Comparison of ENCODE assay signal across 8 mouse cellular contexts in genomic region chr14:31663376-31664099, GRCm38 (mm10). TPM values are rescaled to one million over a fixed set of nuclear protein-coding genes. Genes with fewer than 3 reads are reported as not detected.
DNase-seq lines count a peak whose midpoint lies in the region; ATAC-seq and TF ChIP-seq lines count a peak whose summit lies in the region.

No protein-coding gene starts in this region.

- TF ChIP-seq CTCF in lung, postnatal 0 days (IDR thresholded peaks at IDR 0.05) = no peak
- TF ChIP-seq CTCF in small intestine, adult 2 months (IDR thresholded peaks at IDR 0.05; ENCODE audit: extremely low read depth, insufficient read length, insufficient replicate concordance, low read depth, low read length) = no peak

- H3K4me1 ChIP-seq in lung, postnatal 0 days (ENCODE audit: insufficient read depth, low read depth, low read length) = peaks cover 32% of the 10 kb centered on the region
- peaks cover 50% of the 10 kb centered on the region for H3K4me1 ChIP-seq in forebrain, embryonic 14.5 days (ENCODE audit: control insufficient read depth, insufficient read depth, low read length)
- H3K4me1 ChIP-seq in limb, embryonic 10.5 days = peaks cover 68% of the 10 kb centered on the region
- H3K4me1 ChIP-seq in small intestine, adult 2 months (ENCODE audit: control insufficient read depth, insufficient read depth, insufficient read length, low read length) = peaks cover 13% of the 10 kb centered on the region; the same call in 1 of the 2 replicates

- no peak for ATAC-seq in lung, postnatal 0 days
- no peak for ATAC-seq in forebrain, embryonic 14.5 days

- peaks cover 11% of the 10 kb centered on the region; the same call in 1 of the 2 replicates for H3K36me3 ChIP-seq in lung, postnatal 0 days (ENCODE audit: insufficient read depth, low read length)
- H3K36me3 ChIP-seq in forebrain, embryonic 14.5 days (ENCODE audit: control insufficient read depth, insufficient read depth, low read length) = 0 out of 2 replicates have a peak, but pooled peaks cover 7% of the 10 kb centered on the region
- H3K36me3 ChIP-seq in limb, embryonic 10.5 days = peaks cover 19% of the 10 kb centered on the region
- H3K36me3 ChIP-seq in small intestine, adult 2 months (ENCODE audit: control insufficient read depth, insufficient read depth, low read length) = peaks cover 3% of the 10 kb centered on the region; the same call in 1 of the 2 replicates

- H3K27me3 ChIP-seq in lung, postnatal 0 days (replicated peaks; ENCODE audit: insufficient read depth, low read length) = no peaks in the 10 kb centered on the region
- H3K27me3 ChIP-seq in forebrain, embryonic 14.5 days (replicated peaks; ENCODE audit: control insufficient read depth, insufficient read depth, low read length) = no peaks in the 10 kb centered on the region
- H3K27me3 ChIP-seq in limb, embryonic 10.5 days (ENCODE audit: low read depth, poor library complexity, severe bottlenecking) = no peaks in the 10 kb centered on the region
- H3K27me3 ChIP-seq in small intestine, adult 2 months (ENCODE audit: control insufficient read depth, insufficient read depth, low read length) = no peaks in the 10 kb centered on the region

- H3K4me2 ChIP-seq in lung, postnatal 0 days (replicated peaks; ENCODE audit: low read depth, low read length) = no peak overlapping the region
- no peak overlapping the region for H3K4me2 ChIP-seq in forebrain, embryonic 14.5 days (ENCODE audit: low read length)

- WGBS in lung, postnatal 0 days = 64% methylated on average over 13 of the region's 13 CpGs
- WGBS in forebrain, embryonic 14.5 days = 92% methylated on average over 13 of the region's 13 CpGs
- 89% methylated on average over 13 of the region's 13 CpGs for WGBS in limb, embryonic 10.5 days
- 87% methylated on average over 13 of the region's 13 CpGs for WGBS in small intestine, adult 2 months

- TF ChIP-seq POLR2A in small intestine, adult 2 months (IDR thresholded peaks at IDR 0.05; ENCODE audit: low read depth, low read length) = no peak

- H3K27ac ChIP-seq in lung, postnatal 0 days (ENCODE audit: low read length) = peak overlapping the region; percentile 87
- H3K27ac ChIP-seq in forebrain, embryonic 14.5 days (ENCODE audit: low read depth, low read length) = peak overlapping the region; percentile 98
- H3K27ac ChIP-seq in limb, embryonic 10.5 days = peak overlapping the region; percentile 95
- peak overlapping the region; percentile 86 for H3K27ac ChIP-seq in small intestine, adult 2 months (ENCODE audit: insufficient read depth, low read depth, low read length)

- H3K4me3 ChIP-seq in lung, postnatal 0 days (ENCODE audit: low read depth, low read length) = no peak overlapping the region
- no peak overlapping the region for H3K4me3 ChIP-seq in forebrain, embryonic 14.5 days (ENCODE audit: low read depth, low read length)
- no peak overlapping the region for H3K4me3 ChIP-seq in limb, embryonic 10.5 days
- H3K4me3 ChIP-seq in small intestine, adult 2 months (ENCODE audit: low read depth, low read length) = no peak overlapping the region

- no peak for DNase-seq in lung, postnatal 0 days (ENCODE audit: low spot score)
- DNase-seq in lung, postnatal 25 days (ENCODE audit: low spot score) = no peak
- no peak for DNase-seq in forebrain, embryonic 14.5 days (ENCODE audit: low spot score)
- peak; percentile 31 for DNase-seq in limb, embryonic 10.5 days (ENCODE audit: low spot score)
- no peak for DNase-seq in cerebellum, adult 9-10 months
- DNase-seq in cerebellum, postnatal 36 days = no peak
- no peak for DNase-seq in layer of hippocampus, adult 11-12 months (ENCODE audit: low spot score)

- H3K9ac ChIP-seq in lung, postnatal 0 days (replicated peaks; ENCODE audit: low read depth) = no peak overlapping the region
- no peak overlapping the region for H3K9ac ChIP-seq in forebrain, embryonic 14.5 days (ENCODE audit: low read length)

- no peaks in the 10 kb centered on the region for H3K9me3 ChIP-seq in lung, postnatal 0 days (ENCODE audit: low read length)
- H3K9me3 ChIP-seq in forebrain, embryonic 14.5 days (replicated peaks; ENCODE audit: control insufficient read depth, low read length) = no peaks in the 10 kb centered on the region
- H3K9me3 ChIP-seq in limb, embryonic 10.5 days (replicated peaks) = no peaks in the 10 kb centered on the region

- no peak for TF ChIP-seq EP300 in lung, postnatal 0 days (IDR thresholded peaks at IDR 0.05)

RNA-seq across cellular contexts. Expression of gene Hacl1, which starts 22.5 kb away (rescaled TPM):
- 13.2 and 13.5 TPM in 2 replicates for polyA plus RNA-seq in lung, postnatal 0 days (2015; fragmentation: Nextera tagmentation; extraction: Ambion mirVana)
- 10.2 and 13.0 TPM in 2 replicates for polyA plus RNA-seq in forebrain, embryonic 14.5 days (2014; fragmentation: Nextera tagmentation; extraction: Ambion mirVana)
- 6.1 and 9.4 TPM in 2 replicates for polyA plus RNA-seq in limb, embryonic 10.5 days (2016; fragmentation: Nextera tagmentation; extraction: Ambion mirVana)
- polyA plus RNA-seq in small intestine, adult 2 months (2012; rRNA removed) = 1.7 and 4.3 TPM in 2 replicates

RNA-seq across cellular contexts. Expression of gene Btd, which starts 22.7 kb away (rescaled TPM):
- polyA plus RNA-seq in lung, postnatal 0 days (2015; fragmentation: Nextera tagmentation; extraction: Ambion mirVana) = 27.8 and 28.2 TPM in 2 replicates
- polyA plus RNA-seq in forebrain, embryonic 14.5 days (2014; fragmentation: Nextera tagmentation; extraction: Ambion mirVana) = 17.3 and 19.0 TPM in 2 replicates
- 12.1 and 16.3 TPM in 2 replicates for polyA plus RNA-seq in limb, embryonic 10.5 days (2016; fragmentation: Nextera tagmentation; extraction: Ambion mirVana)
- polyA plus RNA-seq in small intestine, adult 2 months (2012; rRNA removed) = 10.8 and 26.5 TPM in 2 replicates

RNA-seq across cellular contexts. Expression of gene Gm49387, which starts 22.9 kb away (rescaled TPM):
- 1.7 and 1.9 TPM in 2 replicates for polyA plus RNA-seq in lung, postnatal 0 days (2015; fragmentation: Nextera tagmentation; extraction: Ambion mirVana)
- not detected in 2 replicates for polyA plus RNA-seq in forebrain, embryonic 14.5 days (2014; fragmentation: Nextera tagmentation; extraction: Ambion mirVana)
- polyA plus RNA-seq in limb, embryonic 10.5 days (2016; fragmentation: Nextera tagmentation; extraction: Ambion mirVana) = 0.36 and 0.50 TPM in 2 replicates
- polyA plus RNA-seq in small intestine, adult 2 months (2012; rRNA removed) = not detected in 2 replicates
